24 mouse cellular contexts compared by ENCODE assay signal in the genomic region with DNA sequence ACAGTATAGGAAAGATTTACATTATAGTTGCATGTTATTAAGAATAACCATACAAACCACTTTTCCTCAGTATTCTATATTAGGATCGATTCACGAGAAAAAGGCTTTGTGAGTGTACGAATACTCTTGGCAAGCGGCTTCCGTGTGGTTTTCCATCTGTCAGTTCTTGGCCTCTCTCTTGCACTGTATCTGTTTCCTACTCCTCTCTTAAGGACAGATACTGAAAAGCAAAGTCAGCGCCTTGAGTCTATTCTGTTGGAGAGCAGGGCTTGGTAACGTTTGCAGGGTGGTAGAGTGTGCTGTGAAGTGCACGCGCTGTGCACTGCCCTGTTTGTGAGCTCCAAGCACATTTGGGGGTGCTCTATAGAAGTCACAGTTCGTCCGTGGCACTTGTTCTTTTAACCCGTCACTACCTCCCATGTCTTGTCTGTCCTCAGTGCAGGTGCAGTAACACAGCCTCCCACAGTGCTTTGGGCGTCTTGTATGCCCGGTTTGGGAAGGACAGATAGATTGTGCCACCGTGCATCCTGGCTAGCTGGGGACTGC. TPM values are rescaled to one million over a fixed set of nuclear protein-coding genes. Genes with fewer than 3 reads are reported as not detected.
DNase-seq lines count a peak whose midpoint lies in the region; ATAC-seq and TF ChIP-seq lines count a peak whose summit lies in the region.
"Had no signal": no experiment of that assay in that cellular context is flagged by ENCODE, and none has a peak within 500 bp of the region (broad histone marks: within the 10 kb centered on the region; RNA-seq: fewer than 3 reads in every experiment).

No protein-coding gene starts in this region.

- H3K36me3 ChIP-seq in liver, embryonic 15.5 days (replicated peaks) = peaks cover 97% of the 10 kb centered on the region
- H3K36me3 ChIP-seq in liver, postnatal 0 days (replicated peaks; ENCODE audit: insufficient read depth, low read length) = peaks cover 31% of the 10 kb centered on the region
- H3K36me3 ChIP-seq in forebrain, postnatal 0 days (ENCODE audit: insufficient read depth) = peaks cover 41% of the 10 kb centered on the region

- H3K9ac ChIP-seq in liver, embryonic 15.5 days = no peak overlapping the region
- no peak overlapping the region for H3K9ac ChIP-seq in liver, postnatal 0 days (replicated peaks)
- H3K9ac ChIP-seq in forebrain, postnatal 0 days = no peak overlapping the region
- H3K9ac ChIP-seq: heart, embryonic 12.5 days; lung, embryonic 14.5 days; neural tube, embryonic 13.5 days had no signal

- no peak overlapping the region for H3K4me3 ChIP-seq in liver, embryonic 15.5 days (replicated peaks)
- H3K4me3 ChIP-seq in liver, postnatal 0 days (ENCODE audit: low read depth, low read length) = no peak overlapping the region
- no peak overlapping the region for H3K4me3 ChIP-seq in forebrain, postnatal 0 days (ENCODE audit: low read depth, low read length)
- H3K4me3 ChIP-seq: heart, embryonic 12.5 days; myocyte; neural tube, embryonic 13.5 days had no signal

- H3K4me2 ChIP-seq in liver, embryonic 15.5 days = no peak overlapping the region
- H3K4me2 ChIP-seq in liver, postnatal 0 days (ENCODE audit: low read depth, low read length) = no peak overlapping the region
- H3K4me2 ChIP-seq in forebrain, postnatal 0 days (ENCODE audit: low read depth) = no peak overlapping the region
- H3K4me2 ChIP-seq: heart, embryonic 12.5 days; lung, embryonic 14.5 days; neural tube, embryonic 13.5 days had no signal

- 78% methylated on average over 15 of the region's 15 CpGs for WGBS in liver, embryonic 15.5 days (ENCODE audit: insufficient replicate concordance)
- 81% methylated on average over 15 of the region's 15 CpGs for WGBS in liver, postnatal 0 days (ENCODE audit: insufficient replicate concordance)
- 78% methylated on average over 15 of the region's 15 CpGs for WGBS in forebrain, postnatal 0 days

- H3K27me3 ChIP-seq in liver, embryonic 15.5 days = no peaks in the 10 kb centered on the region
- H3K27me3 ChIP-seq in liver, postnatal 0 days (ENCODE audit: insufficient read depth, low read length) = no peaks in the 10 kb centered on the region
- H3K27me3 ChIP-seq in forebrain, postnatal 0 days (ENCODE audit: insufficient read depth, low read length) = no peaks in the 10 kb centered on the region
- H3K27me3 ChIP-seq: heart, embryonic 12.5 days; neural tube, embryonic 13.5 days; Patski had no signal

- H3K4me1 ChIP-seq in liver, embryonic 15.5 days (replicated peaks) = peaks cover 19% of the 10 kb centered on the region; the same call in 1 of the 2 replicates
- no peaks in the 10 kb centered on the region for H3K4me1 ChIP-seq in liver, postnatal 0 days (ENCODE audit: insufficient read depth)
- H3K4me1 ChIP-seq in forebrain, postnatal 0 days (ENCODE audit: insufficient read depth) = no peaks in the 10 kb centered on the region

- H3K27ac ChIP-seq in liver, embryonic 15.5 days (replicated peaks) = no peak overlapping the region
- no peak overlapping the region for H3K27ac ChIP-seq in liver, postnatal 0 days (ENCODE audit: low read depth)
- H3K27ac ChIP-seq in forebrain, postnatal 0 days (ENCODE audit: low read depth, low read length) = no peak overlapping the region
- H3K27ac ChIP-seq: hindbrain, postnatal 0 days had no signal

- peak; percentile 23; the same call in 1 of the 2 replicates for ATAC-seq in liver, embryonic 15.5 days (ENCODE audit: insufficient read depth)
- ATAC-seq in liver, postnatal 0 days = no peak
- peak; percentile 72; the same call in 1 of the 2 replicates for ATAC-seq in forebrain, postnatal 0 days
- ATAC-seq: hindbrain, postnatal 0 days; intestine, embryonic 16.5 days; midbrain, embryonic 16.5 days; Patski had no signal

- peak; percentile 35 for DNase-seq in cerebellum, adult 8-10 months
- DNase-seq in cerebellum, adult 11 months = no peak
- no peak for DNase-seq in liver, postnatal 0 days
- DNase-seq in cerebellum, adult 9-11 months = peak; percentile 56
- peak; percentile 52 for DNase-seq in forebrain, postnatal 0 days
- no peak for DNase-seq in gastrocnemius, postnatal 25 days
- DNase-seq: adrenal gland, postnatal 36 days; gastrocnemius, postnatal 10 days; heart, adult 18-20 months; heart, postnatal 10 days; kidney, adult 9 months; kidney, postnatal 14 days; layer of hippocampus, postnatal 36 days; lung, embryonic 14.5 days; retina, postnatal 1 day; thymus, postnatal 25 days had no signal

- no peaks in the 10 kb centered on the region for H3K9me3 ChIP-seq in liver, embryonic 15.5 days (replicated peaks)
- no peaks in the 10 kb centered on the region for H3K9me3 ChIP-seq in liver, postnatal 0 days (ENCODE audit: low read length)
- no peaks in the 10 kb centered on the region for H3K9me3 ChIP-seq in forebrain, postnatal 0 days (ENCODE audit: low read length)
- H3K9me3 ChIP-seq: heart, embryonic 12.5 days; neural tube, embryonic 13.5 days had no signal

- TF ChIP-seq EP300 in liver, postnatal 0 days (IDR thresholded peaks at IDR 0.05; ENCODE audit: low read depth) = no peak

- TF ChIP-seq CTCF in liver, postnatal 0 days (IDR thresholded peaks at IDR 0.05; ENCODE audit: low read depth) = no peak
- no peak for TF ChIP-seq CTCF in forebrain, postnatal 0 days (IDR thresholded peaks at IDR 0.05; ENCODE audit: low read depth)

RNA-seq across cellular contexts. Expression of gene Ssx2ip, which starts 15.6 kb away (rescaled TPM):
- polyA plus RNA-seq in liver, embryonic 15.5 days (2015; fragmentation: Nextera tagmentation; extraction: Ambion mirVana) = 81.7 and 84.5 TPM in 2 replicates
- 19.3 and 22.4 TPM in 2 replicates for polyA plus RNA-seq in liver, postnatal 0 days (2015; fragmentation: Nextera tagmentation; extraction: Ambion mirVana)
- total RNA-seq in forebrain, postnatal 0 days (2014; rRNA removed) = 43.2 and 43.5 TPM in 2 replicates
- polyA plus RNA-seq in forebrain, postnatal 0 days (2015; fragmentation: Nextera tagmentation; extraction: Ambion mirVana) = 19.8 and 26.6 TPM in 2 replicates
- 10 to 100 TPM; 23.5 to 27.0 TPM for total RNA-seq in gastrocnemius, postnatal 25 days (2021)

RNA-seq across cellular contexts. Expression of gene Ctbs, which starts 29.5 kb away (rescaled TPM):
- 5.3 and 5.4 TPM in 2 replicates for polyA plus RNA-seq in liver, embryonic 15.5 days (2015; fragmentation: Nextera tagmentation; extraction: Ambion mirVana)
- polyA plus RNA-seq in liver, postnatal 0 days (2015; fragmentation: Nextera tagmentation; extraction: Ambion mirVana) = 8.3 and 9.9 TPM in 2 replicates
- total RNA-seq in forebrain, postnatal 0 days (2014; rRNA removed) = 7.5 and 9.9 TPM in 2 replicates
- 3.8 and 4.4 TPM in 2 replicates for polyA plus RNA-seq in forebrain, postnatal 0 days (2015; fragmentation: Nextera tagmentation; extraction: Ambion mirVana)
- 1 to 10 TPM; 3.3 to 3.8 TPM for total RNA-seq in gastrocnemius, postnatal 25 days (2021)

Comparison
In these comparisons a context has a peak if more than half of its experiments do, and no peak if none do; other contexts are left out.
1. DNase-seq: peak in cerebellum, adult 8-10 months (single experiment), cerebellum, adult 9-11 months (single experiment) and forebrain, postnatal 0 days (single experiment); none in cerebellum, adult 11 months (single experiment), liver, postnatal 0 days (single experiment) and gastrocnemius, postnatal 25 days (single experiment).